In the genomic region with DNA sequence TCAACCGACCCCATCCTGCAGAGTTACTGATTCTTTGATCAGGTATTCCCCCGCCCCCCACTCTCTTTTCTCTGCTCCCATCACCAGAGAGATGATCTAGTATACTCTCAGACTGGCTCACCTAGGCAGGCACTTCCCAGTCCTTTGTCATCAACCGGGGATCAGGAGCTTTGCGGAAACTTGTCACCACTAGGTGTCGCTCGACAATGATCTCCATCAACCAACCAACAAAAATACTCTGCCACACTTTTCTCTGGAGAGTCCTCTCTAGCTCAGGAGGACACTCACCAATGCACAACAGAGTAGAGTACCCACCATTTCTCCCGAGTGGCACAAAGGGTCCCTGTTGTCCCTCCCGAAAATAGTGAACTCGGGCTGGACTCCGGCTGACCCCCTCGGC, we compare ENCODE assay signal across 8 mouse cellular contexts.
DNase-seq lines count a peak whose midpoint lies in the region; ATAC-seq and TF ChIP-seq lines count a peak whose summit lies in the region.

No protein-coding gene starts in this region.

- H3K27me3 ChIP-seq in liver, embryonic 11.5 days (replicated peaks; ENCODE audit: control insufficient read depth, insufficient read depth, low read length), result no peaks in the 10 kb centered on the region
- no peaks in the 10 kb centered on the region for H3K27me3 ChIP-seq in embryonic facial prominence, embryonic 14.5 days (replicated peaks; ENCODE audit: control insufficient read depth, insufficient read depth, low read length)
- H3K27me3 ChIP-seq in kidney, adult 2 months (replicated peaks; ENCODE audit: control insufficient read depth, insufficient read depth, low read length), result no peaks in the 10 kb centered on the region

- peak; percentile 55 for TF ChIP-seq CTCF in kidney, adult 2 months (conservative IDR thresholded peaks at IDR 0.05; ENCODE audit: insufficient read depth, insufficient read length, low read depth, low read length)

- ATAC-seq in liver, embryonic 11.5 days (replicated peaks; ENCODE audit: low FRiP score), result no peak
- ATAC-seq in embryonic facial prominence, embryonic 14.5 days (ENCODE audit: low read depth), result peak; percentile 22; the same call in 1 of the 2 replicates
- peak; percentile 52; the same call in 1 of the 2 replicates for ATAC-seq in megakaryocyte-erythroid progenitor cell, adult 5-6 weeks (replicated peaks; ENCODE audit: low FRiP score, low TSS enrichment, poor library complexity, severe bottlenecking)
- ATAC-seq in erythroblast, adult 5-6 weeks (replicated peaks; ENCODE audit: low FRiP score, poor library complexity, severe bottlenecking), result no peak

- H3K4me3 ChIP-seq in liver, embryonic 11.5 days (ENCODE audit: low read depth, low read length), result no peak overlapping the region
- no peak overlapping the region for H3K4me3 ChIP-seq in embryonic facial prominence, embryonic 14.5 days (ENCODE audit: low read depth, low read length)
- no peak overlapping the region for H3K4me3 ChIP-seq in kidney, adult 2 months (ENCODE audit: insufficient read depth, low read depth, low read length)

- no peaks in the 10 kb centered on the region for H3K36me3 ChIP-seq in liver, embryonic 11.5 days (ENCODE audit: control insufficient read depth, insufficient read depth, low read length)
- no peaks in the 10 kb centered on the region for H3K36me3 ChIP-seq in embryonic facial prominence, embryonic 14.5 days (ENCODE audit: control insufficient read depth, insufficient read depth, low read length)
- H3K36me3 ChIP-seq in kidney, adult 2 months (ENCODE audit: control insufficient read depth, insufficient read depth, low read length), result no peaks in the 10 kb centered on the region

- no peak overlapping the region for H3K4me2 ChIP-seq in liver, embryonic 11.5 days
- no peak overlapping the region for H3K4me2 ChIP-seq in embryonic facial prominence, embryonic 14.5 days (ENCODE audit: low read depth, low read length)

- WGBS in liver, embryonic 11.5 days, result 39% methylated on average over 11 of the region's 11 CpGs
- whole genome bisulfite sequencing in embryonic facial prominence, embryonic 14.5 days, result 29% methylated on average over 11 of the region's 11 CpGs
- WGBS in kidney, adult 2 months, result 35% methylated on average over 11 of the region's 11 CpGs

- no peak overlapping the region for H3K9ac ChIP-seq in liver, embryonic 11.5 days (ENCODE audit: low read depth, low read length)
- no peak overlapping the region for H3K9ac ChIP-seq in embryonic facial prominence, embryonic 14.5 days (ENCODE audit: low read depth, low read length)

- TF ChIP-seq POLR2A in kidney, adult 2 months (IDR thresholded peaks at IDR 0.05; ENCODE audit: low read depth, low read length), result no peak

- H3K4me1 ChIP-seq in liver, embryonic 11.5 days (replicated peaks; ENCODE audit: control insufficient read depth, insufficient read depth, low read length), result no peaks in the 10 kb centered on the region
- H3K4me1 ChIP-seq in embryonic facial prominence, embryonic 14.5 days (ENCODE audit: control insufficient read depth, insufficient read depth, low read length), result no peaks in the 10 kb centered on the region
- H3K4me1 ChIP-seq in kidney, adult 2 months (ENCODE audit: control insufficient read depth, insufficient read depth, low read length), result no peaks in the 10 kb centered on the region

- H3K9me3 ChIP-seq in liver, embryonic 11.5 days (ENCODE audit: control insufficient read depth, low read length), result no peaks in the 10 kb centered on the region
- H3K9me3 ChIP-seq in embryonic facial prominence, embryonic 14.5 days (ENCODE audit: control insufficient read depth, low read length), result no peaks in the 10 kb centered on the region

- peak; percentile 5 for DNase-seq in liver
- DNase-seq in liver, embryonic 11.5 days (ENCODE audit: low spot score), result no peak
- peak; percentile 23 for DNase-seq in adrenal gland, adult 2 months
- DNase-seq in embryonic facial prominence, embryonic 14.5 days (ENCODE audit: low spot score), result peak; percentile 40
- peak; percentile 4 for DNase-seq in kidney, adult 2 months
- DNase-seq in right cerebral cortex, postnatal 4 days, result peak; percentile 71

- no peak overlapping the region for H3K27ac ChIP-seq in liver, embryonic 11.5 days (ENCODE audit: low read depth, low read length)
- H3K27ac ChIP-seq in embryonic facial prominence, embryonic 14.5 days (replicated peaks; ENCODE audit: low read depth, low read length), result no peak overlapping the region
- no peak overlapping the region for H3K27ac ChIP-seq in kidney, adult 2 months (ENCODE audit: insufficient read depth, low read depth, low read length)

Comparison
In these comparisons a context has a peak if more than half of its experiments do, and no peak if none do; other contexts are left out.
1. ATAC-seq: peak in embryonic facial prominence, embryonic 14.5 days (single experiment) and megakaryocyte-erythroid progenitor cell, adult 5-6 weeks (single experiment); none in liver, embryonic 11.5 days (single experiment) and erythroblast, adult 5-6 weeks (single experiment).